ENCODE assay signal across 8 mouse cellular contexts in the genomic region with DNA sequence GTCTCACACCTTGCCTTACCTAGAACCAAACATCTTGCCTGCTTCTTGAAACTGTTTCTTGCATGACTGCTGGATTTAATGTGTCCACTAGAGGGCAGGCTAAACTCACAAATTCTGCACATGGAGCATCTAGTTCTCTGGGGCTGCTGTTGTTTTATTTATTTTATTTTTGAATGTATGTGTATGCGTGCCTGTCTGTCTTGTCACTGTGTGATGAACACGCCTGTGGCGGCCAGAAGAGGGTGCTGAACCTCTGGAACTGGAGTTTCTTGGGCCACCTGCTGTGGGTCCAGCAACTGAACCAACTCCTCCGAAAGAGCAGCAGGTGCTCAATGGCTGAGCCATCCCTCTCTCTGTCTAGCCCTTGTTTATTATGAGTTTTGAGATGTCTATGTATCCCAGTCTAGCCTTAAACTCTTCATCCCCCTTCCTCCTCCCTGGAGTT. TPM values are rescaled to one million over a fixed set of nuclear protein-coding genes. Genes with fewer than 3 reads are reported as not detected.
DNase-seq lines count a peak whose midpoint lies in the region; ATAC-seq and TF ChIP-seq lines count a peak whose summit lies in the region.

No protein-coding gene starts in this region.

- no peaks in the 10 kb centered on the region for H3K27me3 ChIP-seq in embryonic facial prominence, embryonic 11.5 days (ENCODE audit: control insufficient read depth, insufficient read depth, low read length)
- H3K27me3 ChIP-seq in midbrain, embryonic 11.5 days (ENCODE audit: control insufficient read depth, insufficient read depth, low read length): no peaks in the 10 kb centered on the region
- no peaks in the 10 kb centered on the region for H3K27me3 ChIP-seq in small intestine, adult 2 months (ENCODE audit: control insufficient read depth, insufficient read depth, low read length)

- no peaks in the 10 kb centered on the region for H3K4me1 ChIP-seq in embryonic facial prominence, embryonic 11.5 days (ENCODE audit: control insufficient read depth, insufficient read depth, low read length)
- no peaks in the 10 kb centered on the region for H3K4me1 ChIP-seq in midbrain, embryonic 11.5 days (ENCODE audit: control insufficient read depth, insufficient read depth, low read length)
- no peaks in the 10 kb centered on the region for H3K4me1 ChIP-seq in small intestine, adult 2 months (ENCODE audit: control insufficient read depth, insufficient read depth, insufficient read length, low read length)

- intact Hi-C loops in left cerebral cortex, postnatal 25 days (cut with DNase I): loop anchor here (1.0 to 10.0 kb wide), 3 partner anchors 48 to 315 kb away; partner anchors contain the start of gene Ren1

- peak; percentile 93 for DNase-seq in heart, adult 11 months
- no peak for DNase-seq in heart, adult 9 months (ENCODE audit: low spot score in 2 of 2)
- peak; percentile 70 for DNase-seq in T-cell, adult 2 months (ENCODE audit: low spot score)
- peak; percentile 86 for DNase-seq in embryonic facial prominence, embryonic 11.5 days (ENCODE audit: low spot score)
- DNase-seq in left cerebral cortex, postnatal 25 days (ENCODE audit: low spot score in 2 of 2): peak; percentile 74
- peak; percentile 96 for DNase-seq in midbrain, embryonic 11.5 days (ENCODE audit: low spot score, missing footprints)

- peak; percentile 62; the same call in 1 of the 2 replicates for TF ChIP-seq CTCF in small intestine, adult 2 months (IDR thresholded peaks at IDR 0.05; ENCODE audit: extremely low read depth, insufficient read length, insufficient replicate concordance, low read depth, low read length)

- 0 out of 2 replicates have a peak, but pooled peaks have one; percentile 30 for ATAC-seq in embryonic facial prominence, embryonic 11.5 days (replicated peaks; ENCODE audit: insufficient number of reproducible peaks, low FRiP score, low TSS enrichment, low read depth)
- ATAC-seq in hematopoietic stem cell, adult 5-6 weeks (replicated peaks in 1 of 2; ENCODE audit: insufficient read depth in 1 of 2, low FRiP score in 2 of 2, low TSS enrichment in 1 of 2, low read depth in 1 of 2, poor library complexity in 2 of 2, severe bottlenecking in 2 of 2): peak; percentile 83 to 84
- ATAC-seq in midbrain, embryonic 11.5 days (ENCODE audit: low FRiP score): peak; percentile 80; the same call in 1 of the 2 replicates

- H3K27ac ChIP-seq in embryonic facial prominence, embryonic 11.5 days (replicated peaks; ENCODE audit: low read depth, low read length): no peak overlapping the region
- no peak overlapping the region for H3K27ac ChIP-seq in midbrain, embryonic 11.5 days (ENCODE audit: low read depth, low read length)
- no peak overlapping the region for H3K27ac ChIP-seq in small intestine, adult 2 months (ENCODE audit: insufficient read depth, low read depth, low read length)

- no peak overlapping the region for H3K4me3 ChIP-seq in embryonic facial prominence, embryonic 11.5 days (ENCODE audit: low read depth, low read length)
- H3K4me3 ChIP-seq in midbrain, embryonic 11.5 days (ENCODE audit: low read depth, low read length): no peak overlapping the region
- no peak overlapping the region for H3K4me3 ChIP-seq in small intestine, adult 2 months (ENCODE audit: low read depth, low read length)

- H3K9me3 ChIP-seq in embryonic facial prominence, embryonic 11.5 days (replicated peaks; ENCODE audit: control insufficient read depth, low read length): no peaks in the 10 kb centered on the region
- no peaks in the 10 kb centered on the region for H3K9me3 ChIP-seq in midbrain, embryonic 11.5 days (ENCODE audit: control insufficient read depth, low read length)

- H3K36me3 ChIP-seq in embryonic facial prominence, embryonic 11.5 days (replicated peaks; ENCODE audit: control insufficient read depth, insufficient read depth, low read depth, low read length): no peaks in the 10 kb centered on the region
- H3K36me3 ChIP-seq in midbrain, embryonic 11.5 days (ENCODE audit: control insufficient read depth, insufficient read depth, low read length): no peaks in the 10 kb centered on the region
- H3K36me3 ChIP-seq in small intestine, adult 2 months (ENCODE audit: control insufficient read depth, insufficient read depth, low read length): no peaks in the 10 kb centered on the region

- 17% methylated on average over 4 of the region's 4 CpGs for WGBS in embryonic facial prominence, embryonic 11.5 days
- WGBS in midbrain, embryonic 11.5 days: 14% methylated on average over 4 of the region's 4 CpGs
- 3% methylated on average over 4 of the region's 4 CpGs for WGBS in small intestine, adult 2 months

- H3K9ac ChIP-seq in embryonic facial prominence, embryonic 11.5 days (replicated peaks; ENCODE audit: low read length): no peak overlapping the region
- no peak overlapping the region for H3K9ac ChIP-seq in midbrain, embryonic 11.5 days (ENCODE audit: low read length)

- TF ChIP-seq POLR2A in small intestine, adult 2 months (IDR thresholded peaks at IDR 0.05; ENCODE audit: low read depth, low read length): no peak

- H3K4me2 ChIP-seq in embryonic facial prominence, embryonic 11.5 days (ENCODE audit: low read depth, low read length): no peak overlapping the region
- no peak overlapping the region for H3K4me2 ChIP-seq in midbrain, embryonic 11.5 days

RNA-seq across cellular contexts. Expression of gene Pik3c2b, which starts 5.9 kb away (rescaled TPM):
- polyA plus RNA-seq in embryonic facial prominence, embryonic 11.5 days (2014; fragmentation: Nextera tagmentation; extraction: Ambion mirVana): 6.5 and 8.2 TPM in 2 replicates
- 4.4 and 6.0 TPM in 2 replicates for total RNA-seq in hematopoietic stem cell, adult 5-6 weeks (2017)
- total RNA-seq in left cerebral cortex, postnatal 25 days (2021): 10 to 100 TPM; 12.8 to 18.2 TPM
- polyA plus RNA-seq in midbrain, embryonic 11.5 days (2014; fragmentation: Nextera tagmentation; extraction: Ambion mirVana): 15.5 and 16.3 TPM in 2 replicates
- 13.2 and 23.9 TPM in 2 replicates for polyA plus RNA-seq in small intestine, adult 2 months (2012; rRNA removed)

RNA-seq across cellular contexts. Expression of gene Mdm4, which starts 9.2 kb away (rescaled TPM):
- polyA plus RNA-seq in embryonic facial prominence, embryonic 11.5 days (2014; fragmentation: Nextera tagmentation; extraction: Ambion mirVana): 33.7 and 35.7 TPM in 2 replicates
- 135 and 150 TPM in 2 replicates for total RNA-seq in hematopoietic stem cell, adult 5-6 weeks (2017)
- 10 to 100 TPM; 73.9 to 92.0 TPM for total RNA-seq in left cerebral cortex, postnatal 25 days (2021)
- 36.5 TPM in 2 replicates for polyA plus RNA-seq in midbrain, embryonic 11.5 days (2014; fragmentation: Nextera tagmentation; extraction: Ambion mirVana)
- polyA plus RNA-seq in small intestine, adult 2 months (2012; rRNA removed): 6.1 and 11.2 TPM in 2 replicates

Comparison
In these comparisons a context has a peak if more than half of its experiments do, and no peak if none do; other contexts are left out.
1. DNase-seq: peak in heart, adult 11 months (single experiment), T-cell, adult 2 months (single experiment), embryonic facial prominence, embryonic 11.5 days (single experiment), left cerebral cortex, postnatal 25 days (2 of 2) and midbrain, embryonic 11.5 days (single experiment); none in heart, adult 9 months (0 of 2).
2. ATAC-seq: peak in every context shown above with its lines; median percentile 84 in hematopoietic stem cell, adult 5-6 weeks; 80 in midbrain, embryonic 11.5 days; 30 in embryonic facial prominence, embryonic 11.5 days.